Mouse (Mus musculus): Measurements from ENCODE around the gene Olfml1.
A peak's percentile ranks its signal among the peaks of the same experiment; 100 is the strongest.

Olfml1 gene

DNA sequence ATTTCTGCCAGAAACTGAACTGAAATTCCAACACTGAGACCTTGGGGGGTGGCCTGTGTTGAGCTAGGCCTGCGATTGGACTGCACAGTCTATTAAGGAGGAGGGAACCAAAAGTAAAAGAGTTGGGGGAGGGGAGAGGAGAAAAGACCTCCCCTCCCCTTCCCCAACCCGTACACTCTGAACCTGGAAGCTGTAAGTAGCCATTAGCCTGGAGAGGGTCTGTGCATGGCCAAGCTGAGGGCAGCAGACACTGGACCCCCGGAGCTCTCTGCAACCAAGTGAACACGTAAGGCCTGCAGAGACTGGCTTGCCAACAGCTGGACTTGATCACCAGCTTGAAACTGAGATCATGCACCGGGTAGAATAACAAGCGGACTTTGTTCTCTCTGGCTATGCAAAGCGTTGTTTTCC, at the start of gene Olfml1:
Gene Olfml1 (plus strand): TSS at position 186 of the 411 bp plus-strand sequence.
- peak; percentile 3 for DNase-seq

DNA sequence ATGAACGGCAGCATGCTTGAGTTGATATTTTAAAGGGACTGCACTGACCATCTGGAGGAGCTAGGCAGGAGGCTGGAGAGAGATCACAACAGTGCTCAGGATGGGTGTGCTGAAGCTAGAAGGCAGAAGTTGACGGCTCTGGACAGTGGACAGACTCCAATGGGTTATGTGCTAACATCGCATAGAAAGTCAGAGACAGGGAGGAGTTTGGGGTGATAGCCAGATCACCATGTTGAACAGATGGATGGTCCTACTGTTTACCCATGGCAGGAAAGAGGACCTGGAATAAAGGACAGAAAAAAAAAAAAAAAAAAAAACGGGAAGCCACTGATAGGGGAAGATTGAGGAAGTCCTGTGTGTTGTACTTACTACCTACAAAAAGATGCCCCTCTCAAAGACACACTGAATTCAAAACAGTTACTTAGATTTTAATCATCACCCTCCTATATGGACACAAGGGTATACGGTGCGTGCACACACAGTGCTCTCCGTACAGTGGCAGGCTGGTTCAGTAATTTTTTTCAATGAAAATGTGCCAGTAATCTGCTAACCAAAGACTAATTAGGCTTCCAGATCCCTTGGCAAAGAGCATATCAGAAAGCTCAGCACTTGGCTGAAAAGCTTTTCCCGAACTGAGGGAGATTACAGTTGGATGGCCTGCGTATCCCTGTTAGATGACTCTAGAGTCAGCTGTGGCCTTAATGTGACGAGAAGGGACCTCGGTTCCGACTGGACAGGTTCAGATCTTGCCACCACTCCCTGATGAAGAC, 47.8 kb upstream of the Olfml1 start:
- DNase-seq: no peak

GRCm38 (mm10) chr7:107521411-107521810, 45.8 kb upstream of the Olfml1 start:
- no peak for DNase-seq

DNA sequence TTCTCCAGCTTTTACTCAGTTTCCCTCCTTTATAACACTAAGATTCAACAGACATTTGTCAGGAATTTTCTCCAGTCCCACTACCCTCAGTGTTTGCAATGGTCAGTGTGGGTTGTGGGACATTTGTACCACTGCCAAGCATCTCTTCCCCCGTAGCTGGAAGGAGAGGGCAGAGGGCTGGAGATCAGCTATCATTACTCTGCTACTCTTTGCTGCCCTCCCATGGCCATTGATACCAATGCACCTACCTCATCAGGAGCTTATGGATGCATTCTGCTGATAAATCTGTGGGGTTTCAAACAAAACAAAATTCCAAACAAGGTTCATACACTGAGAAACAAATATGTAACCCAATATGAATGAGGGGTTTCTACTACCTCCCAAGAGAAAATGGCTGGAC, 40.9 kb upstream of the Olfml1 start:
- DNase-seq: peak; percentile 42

DNA sequence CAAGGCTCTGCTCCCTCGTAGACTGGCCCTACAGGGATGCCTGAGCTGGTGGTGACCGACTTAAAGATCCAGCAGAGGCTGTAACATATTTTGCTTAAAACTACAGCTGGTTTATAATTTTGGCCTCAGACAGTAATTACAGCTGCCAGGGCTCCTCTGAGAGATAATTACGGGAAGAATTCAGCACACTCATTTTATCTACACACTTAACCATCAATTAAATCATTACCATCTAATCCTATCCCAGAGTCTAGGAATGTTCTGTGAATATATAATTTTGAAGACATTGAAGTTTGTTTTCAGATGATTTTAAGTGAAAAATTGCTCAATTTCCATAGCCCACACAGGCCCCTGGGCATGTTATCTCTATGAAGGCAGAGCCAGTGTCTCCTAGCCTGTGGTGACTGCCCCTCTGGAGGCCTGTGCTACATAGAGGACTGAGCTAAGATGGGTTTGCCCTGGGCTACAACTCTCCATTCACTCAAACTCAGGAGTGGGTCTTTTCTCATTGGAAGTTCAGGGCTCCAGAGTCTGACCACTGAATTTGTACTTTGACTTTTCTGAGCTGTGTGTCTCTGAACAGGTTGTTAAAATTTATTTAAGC, 39.0 kb upstream of the Olfml1 start:
- no peak for DNase-seq

DNA sequence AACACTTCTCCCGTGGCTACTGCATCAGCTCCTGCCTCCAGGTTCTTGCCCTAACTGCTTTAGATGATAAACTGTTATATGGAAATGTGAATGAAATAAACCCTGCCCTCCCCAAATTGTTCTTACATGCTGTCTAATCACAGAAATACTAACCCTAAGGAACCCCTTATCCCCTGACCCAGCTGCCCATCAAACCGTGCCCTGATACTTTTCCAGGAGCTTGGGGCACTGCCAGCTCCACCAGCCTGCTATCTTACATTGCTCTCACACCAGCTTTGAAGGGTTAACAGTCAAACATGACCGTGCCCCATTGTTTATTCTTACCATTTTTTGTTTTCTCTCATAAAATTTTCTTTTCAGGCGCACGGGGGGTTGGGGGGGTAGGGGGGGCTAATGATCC, 37.9 kb upstream of the Olfml1 start:
- no peak for DNase-seq

DNA sequence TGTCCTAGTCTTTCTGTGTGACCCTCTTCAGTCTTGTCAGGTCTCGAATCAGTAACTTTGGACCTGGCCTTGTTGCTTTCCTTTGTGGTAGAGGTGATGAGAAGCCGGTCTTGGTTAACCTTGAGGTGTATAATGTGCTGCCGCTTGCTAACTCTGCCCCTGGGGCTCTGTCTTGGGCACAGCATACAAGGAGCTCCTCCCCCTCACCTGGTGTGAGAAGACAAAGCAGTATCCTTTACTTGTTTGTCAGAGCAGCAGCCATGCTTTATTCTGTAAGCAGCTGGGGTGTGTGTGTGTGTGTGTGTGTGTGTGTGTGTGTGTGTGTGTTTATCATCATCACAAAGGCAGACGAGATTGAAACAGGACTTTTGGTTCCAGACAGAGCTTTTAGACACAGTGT, 31.9 kb upstream of the Olfml1 start:
- DNase-seq: no peak

DNA sequence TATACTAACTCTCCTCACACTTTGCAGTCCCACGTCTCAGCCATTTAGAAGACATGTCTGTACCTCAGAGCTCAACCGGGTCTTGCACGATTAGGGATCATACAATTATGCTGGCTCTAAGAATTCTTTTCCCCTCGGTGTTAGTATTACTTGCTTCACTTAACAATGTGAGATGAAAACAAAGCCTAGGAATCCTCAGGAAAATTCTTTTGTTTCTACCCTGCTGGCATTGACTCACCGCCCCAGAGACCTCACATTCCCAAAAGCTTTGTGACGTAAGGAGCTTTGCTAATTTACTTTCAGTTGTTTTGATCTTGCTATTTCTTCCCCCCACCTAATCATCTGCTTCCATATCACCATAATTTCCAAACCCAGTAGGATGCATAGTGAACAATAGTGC, 30.7 kb upstream of the Olfml1 start:
- DNase-seq: no peak

DNA sequence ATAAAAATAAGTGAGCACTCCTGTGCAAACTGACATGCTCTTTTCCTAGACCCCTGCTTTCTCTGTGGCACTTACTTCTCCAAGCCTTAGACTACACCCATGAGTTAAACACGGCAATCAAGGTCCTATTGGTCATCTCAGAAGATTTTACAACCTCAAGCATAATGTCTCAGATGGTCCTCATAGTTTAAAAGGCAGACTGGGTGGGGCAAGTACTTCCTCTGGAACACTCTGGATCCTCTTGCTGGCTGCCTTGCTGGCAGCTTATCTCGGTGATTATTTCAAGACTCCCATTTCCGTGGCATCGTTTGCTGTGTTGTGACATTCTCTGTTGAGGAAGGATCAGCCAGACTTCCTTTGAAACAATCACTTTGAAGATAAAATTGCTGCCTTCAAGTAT, 27.2 kb upstream of the Olfml1 start:
- no peak for DNase-seq

DNA sequence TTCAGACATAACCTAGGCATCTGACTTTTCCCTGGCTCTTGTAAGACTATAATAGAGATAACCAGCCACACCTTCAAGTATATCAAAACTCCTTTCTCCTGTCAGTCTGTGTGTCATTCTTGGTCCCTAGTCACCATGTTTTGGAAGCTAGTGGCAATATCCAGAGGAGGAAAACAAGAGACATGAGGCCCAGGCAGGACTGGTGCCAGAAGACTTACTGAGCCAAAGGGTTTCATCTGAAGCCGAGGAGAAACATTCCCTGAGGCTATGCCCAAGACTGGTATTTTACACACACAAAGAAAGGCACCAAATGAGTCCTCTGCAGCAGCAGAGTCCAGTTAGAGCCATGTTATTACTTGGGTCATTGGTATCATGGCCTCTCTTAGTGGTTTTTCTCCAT, 22.2 kb upstream of the Olfml1 start:
- no peak for DNase-seq

- no peak for DNase-seq
Observed at GRCm38 (mm10) chr7:107547872-107548271, 19.4 kb upstream of the Olfml1 start.

DNA sequence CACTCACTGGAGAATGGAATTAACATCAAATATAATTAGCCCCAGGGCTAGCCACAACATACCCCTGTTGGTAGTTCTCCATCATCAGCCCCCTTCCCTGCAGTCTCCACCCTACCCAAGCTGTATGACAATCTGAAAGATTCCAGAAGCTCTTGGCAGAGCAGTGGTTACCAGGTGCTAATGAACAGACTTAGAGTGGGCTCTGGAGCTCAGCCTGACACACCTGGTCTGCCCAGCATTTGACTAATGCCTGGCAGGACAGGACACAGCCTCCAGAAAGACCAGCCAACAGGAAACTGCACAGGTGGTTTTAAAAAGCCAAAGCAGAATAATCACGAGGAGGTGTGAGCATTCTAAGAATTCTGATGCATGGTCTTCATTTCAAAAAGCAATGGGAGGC, 13.8 kb upstream of the Olfml1 start:
- no peak for DNase-seq

DNA sequence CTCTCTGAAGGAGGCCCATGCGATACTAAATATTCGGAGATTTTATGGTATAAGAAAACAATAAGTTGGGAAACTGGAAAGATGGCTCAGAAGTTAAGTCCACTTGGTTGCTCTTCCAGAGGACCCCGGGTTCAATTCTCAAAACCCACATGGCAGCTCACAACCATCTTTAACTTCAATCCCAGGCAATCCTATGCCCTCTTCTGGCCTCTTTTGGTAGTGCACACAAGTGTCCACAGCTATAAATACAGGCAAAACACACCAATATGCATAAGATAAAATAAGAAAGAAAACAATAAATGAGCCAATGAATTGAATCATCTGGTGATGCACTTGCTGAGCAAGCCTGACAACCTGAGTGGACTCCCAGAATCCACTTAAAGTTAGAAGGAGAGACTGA, 11.3 kb upstream of the Olfml1 start:
- no peak for DNase-seq

GRCm38 (mm10) chr7:107560675-107561074, 6.6 kb upstream of the Olfml1 start:
- no peak for DNase-seq

GRCm38 (mm10) chr7:107561584-107561983, 5.7 kb upstream of the Olfml1 start:
- no peak for DNase-seq

DNA sequence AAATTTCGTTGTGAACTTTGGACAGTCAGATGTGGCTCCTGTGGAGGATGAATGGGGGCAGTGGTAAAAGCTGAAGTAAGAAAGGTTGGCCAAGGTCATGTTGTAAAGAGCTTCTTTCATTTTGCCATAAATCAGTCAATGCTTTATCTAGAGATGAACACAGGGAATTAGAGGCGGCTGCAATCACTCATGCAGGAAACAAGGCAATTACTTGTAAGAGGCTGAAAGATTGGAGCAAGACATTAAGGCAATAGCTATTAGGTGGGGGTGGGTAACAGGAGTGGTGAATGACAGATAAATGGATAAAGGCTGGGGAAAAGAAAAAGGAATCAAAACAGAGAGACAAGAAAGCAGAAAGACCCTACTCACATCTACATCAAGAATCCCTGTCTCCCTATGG, 3.5 kb upstream of the Olfml1 start:
- DNase-seq: no peak

DNA sequence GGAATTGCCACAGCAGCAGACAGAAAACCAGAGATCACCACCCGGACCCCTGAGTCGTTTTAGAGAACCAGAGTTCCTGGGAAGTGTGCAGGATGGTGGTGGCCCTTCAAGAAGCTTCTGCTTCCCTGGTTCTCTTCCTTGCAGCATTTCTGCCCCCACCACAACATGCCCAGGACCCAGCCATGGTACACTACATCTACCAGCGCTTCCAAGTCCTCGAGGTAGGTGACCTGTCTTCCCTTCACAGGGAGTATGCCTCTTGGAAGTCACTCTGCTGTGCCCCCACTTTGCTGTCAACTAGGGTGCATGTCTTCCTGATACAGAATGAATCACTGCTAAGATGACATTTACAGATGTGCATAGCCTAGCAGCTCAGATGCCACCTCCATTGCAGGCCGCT, 428 bp downstream of the Olfml1 start:
- DNase-seq: no peak

GRCm38 (mm10) chr7:107568971-107569370, 1.7 kb downstream of the Olfml1 start:
- DNase-seq: no peak

- no peak for DNase-seq
Observed at GRCm38 (mm10) chr7:107573856-107574255, 6.6 kb downstream of the Olfml1 start.

GRCm38 (mm10) chr7:107574276-107574675, 7.0 kb downstream of the Olfml1 start:
- no peak for DNase-seq

DNA sequence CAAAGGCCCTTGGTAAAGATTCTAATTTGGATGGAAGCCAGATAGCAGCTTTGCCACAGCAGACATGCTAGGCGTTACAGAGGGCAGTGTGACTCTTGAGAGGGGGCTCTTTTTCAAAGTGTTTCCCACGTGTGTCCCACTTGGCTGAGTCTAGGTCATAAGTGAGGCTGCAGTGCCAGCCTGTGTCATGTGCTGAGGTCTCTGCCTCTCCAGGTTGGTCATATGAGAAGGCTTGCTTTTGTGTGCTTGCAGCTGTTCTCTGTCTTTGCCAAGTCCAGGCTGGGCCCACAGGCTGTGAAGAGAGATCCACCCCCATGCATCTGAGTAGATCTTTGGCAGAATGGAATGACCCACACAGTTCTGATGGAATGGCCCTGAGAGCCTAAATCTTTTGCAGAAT, 25.4 kb downstream of the Olfml1 start:
- DNase-seq: peak; percentile 24

DNA sequence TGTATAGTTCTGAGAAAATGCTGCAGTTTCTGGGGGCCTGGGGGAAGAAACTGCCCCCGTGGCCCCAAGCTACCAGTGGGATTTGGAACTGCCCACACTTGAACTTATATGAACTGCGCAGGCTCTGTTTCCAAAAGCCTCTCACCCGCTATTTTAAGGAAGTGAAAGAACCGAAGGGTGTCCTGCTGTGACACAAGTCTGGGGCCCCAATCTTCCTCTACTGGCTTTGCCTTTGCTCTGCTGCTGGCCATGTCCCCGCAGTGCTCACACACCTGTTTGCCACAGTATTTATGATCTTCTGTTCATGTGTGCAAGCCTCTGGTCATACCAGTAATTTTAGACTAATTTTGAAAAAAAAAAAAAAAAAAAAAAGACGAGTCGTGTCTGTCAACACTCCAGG, 26.7 kb downstream of the Olfml1 start:
- no peak for DNase-seq

GRCm38 (mm10) chr7:107594325-107594856, 27.1 kb downstream of the Olfml1 start:
- peak; percentile 32 for DNase-seq

DNA sequence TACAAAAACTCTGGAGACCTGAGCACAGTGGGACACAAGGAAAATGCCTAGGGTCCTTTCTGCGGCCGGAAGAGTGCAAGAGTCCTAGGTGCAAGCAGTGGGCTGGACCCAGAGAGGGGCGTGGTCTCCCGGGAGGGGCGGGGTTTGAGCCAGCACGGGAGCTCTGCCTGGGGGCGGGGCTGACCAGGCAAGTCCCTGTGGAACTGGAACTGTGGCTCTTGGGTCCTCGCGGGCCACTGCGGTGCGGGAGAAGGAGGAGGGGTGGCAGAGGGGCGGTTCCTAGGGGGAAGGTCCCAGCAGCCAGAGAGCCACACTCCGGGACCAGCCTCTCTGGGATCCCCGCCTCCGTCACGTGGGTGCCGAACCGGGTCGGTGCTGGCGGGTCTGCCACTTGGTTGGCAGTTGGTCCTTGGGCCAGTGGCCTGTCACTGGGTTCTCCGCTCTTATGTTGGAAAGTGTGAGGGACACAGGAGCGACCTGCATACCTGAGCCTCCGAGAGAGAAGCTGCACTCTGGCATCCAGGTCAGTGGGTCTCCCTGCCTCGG, 27.7 kb downstream of the Olfml1 start, which contains the start of gene Ppfibp2:
Gene Ppfibp2 (plus strand): TSS at position 351 of the 546 bp plus-strand sequence.
- peak; percentile 88 for DNase-seq

Data from right cerebral cortex, adult 18-20 months (tissue).